Mouse (Mus musculus): Measurements from ENCODE around the gene Ncaph2. TPM values are rescaled to one million over a fixed set of nuclear protein-coding genes. Genes with fewer than 3 reads are reported as not detected.
A peak's percentile ranks its signal among the peaks of the same experiment; 100 is the strongest.

Ncaph2 gene
- polyA plus RNA-seq, 1 experiment from 2014 or later: 151 TPM

GRCm38 (mm10) chr15:89374340-89374739, 18.8 kb downstream of the Ncaph2 start:
- H3K9ac ChIP-seq: peak overlapping the region; percentile 73
- peak overlapping the region; percentile 95; the same call in 1 of the 2 replicates for H3K27ac ChIP-seq
- peaks cover 42% of the 10 kb centered on the region for H3K27me3 ChIP-seq
- no peaks in the 10 kb centered on the region for H3K9me3 ChIP-seq (replicated peaks)
- H3K4me3 ChIP-seq: peak overlapping the region; percentile 63
- ATAC-seq (ENCODE audit: low FRiP score): no peak
- peaks cover 36% of the 10 kb centered on the region for H3K36me3 ChIP-seq
- peaks cover 28% of the 10 kb centered on the region for H3K4me1 ChIP-seq
- peak overlapping the region; percentile 69 for H3K4me2 ChIP-seq (replicated peaks)
- WGBS: 50% methylated on average over 9 of the region's 9 CpGs

- Histone ChIP-seq H3K36me3 (peaks cover 30% of the 10 kb centered on the region), H3K4me2 (replicated peaks) (no peak overlapping the region), H3K4me3 (no peak overlapping the region), H3K4me1 (peaks cover 31% of the 10 kb centered on the region), H3K9me3 (replicated peaks) (no peaks in the 10 kb centered on the region), H3K27me3 (peaks cover 47% of the 10 kb centered on the region), H3K27ac (no peak overlapping the region), H3K9ac (no peak overlapping the region)
- no peak for ATAC-seq (ENCODE audit: low FRiP score)
- WGBS: 91% methylated on average over 17 of the region's 17 CpGs
Observed at GRCm38 (mm10) chr15:89374801-89375534, 19.4 kb downstream of the Ncaph2 start.

GRCm38 (mm10) chr15:89376040-89376439, 20.5 kb downstream of the Ncaph2 start:
- no peak overlapping the region for H3K27ac ChIP-seq
- ATAC-seq (ENCODE audit: low FRiP score): no peak
- no peak overlapping the region for H3K4me3 ChIP-seq
- peaks cover 55% of the 10 kb centered on the region for H3K27me3 ChIP-seq
- no peak overlapping the region for H3K9ac ChIP-seq
- H3K4me1 ChIP-seq: peaks cover 31% of the 10 kb centered on the region
- WGBS: 77% methylated on average over 7 of the region's 7 CpGs
- H3K9me3 ChIP-seq (replicated peaks): no peaks in the 10 kb centered on the region
- H3K4me2 ChIP-seq (replicated peaks): no peak overlapping the region
- peaks cover 19% of the 10 kb centered on the region for H3K36me3 ChIP-seq

GRCm38 (mm10) chr15:89376957-89377356, 21.4 kb downstream of the Ncaph2 start, which contains the start of gene Tymp:
TSS of gene Tymp (minus strand) at chr15:89377039.
- peaks cover 60% of the 10 kb centered on the region for H3K27me3 ChIP-seq
- peaks cover 10% of the 10 kb centered on the region for H3K36me3 ChIP-seq
- H3K4me2 ChIP-seq (replicated peaks): no peak within 1 kb of the TSS
- no peaks in the 10 kb centered on the region for H3K9me3 ChIP-seq (replicated peaks)
- no peak within 1 kb of the TSS for H3K4me3 ChIP-seq
- ATAC-seq (ENCODE audit: low FRiP score): no peak
- H3K9ac ChIP-seq: no peak within 1 kb of the TSS
- H3K4me1 ChIP-seq: peaks cover 31% of the 10 kb centered on the region
- whole genome bisulfite sequencing: 20% methylated on average over 16 of the region's 16 CpGs
- H3K27ac ChIP-seq: no peak within 1 kb of the TSS

- H3K36me3 ChIP-seq: peaks cover 6% of the 10 kb centered on the region
- peaks cover 62% of the 10 kb centered on the region for H3K27me3 ChIP-seq
- WGBS: 6% methylated on average over 18 of the region's 18 CpGs
- peaks cover 31% of the 10 kb centered on the region for H3K4me1 ChIP-seq
- no peak overlapping the region for H3K27ac ChIP-seq
- H3K4me3 ChIP-seq: no peak overlapping the region
- no peak overlapping the region for H3K9ac ChIP-seq
- no peak overlapping the region for H3K4me2 ChIP-seq (replicated peaks)
- no peak for ATAC-seq (ENCODE audit: low FRiP score)
- no peaks in the 10 kb centered on the region for H3K9me3 ChIP-seq (replicated peaks)
Observed at GRCm38 (mm10) chr15:89377362-89377761, 21.8 kb downstream of the Ncaph2 start.

DNA sequence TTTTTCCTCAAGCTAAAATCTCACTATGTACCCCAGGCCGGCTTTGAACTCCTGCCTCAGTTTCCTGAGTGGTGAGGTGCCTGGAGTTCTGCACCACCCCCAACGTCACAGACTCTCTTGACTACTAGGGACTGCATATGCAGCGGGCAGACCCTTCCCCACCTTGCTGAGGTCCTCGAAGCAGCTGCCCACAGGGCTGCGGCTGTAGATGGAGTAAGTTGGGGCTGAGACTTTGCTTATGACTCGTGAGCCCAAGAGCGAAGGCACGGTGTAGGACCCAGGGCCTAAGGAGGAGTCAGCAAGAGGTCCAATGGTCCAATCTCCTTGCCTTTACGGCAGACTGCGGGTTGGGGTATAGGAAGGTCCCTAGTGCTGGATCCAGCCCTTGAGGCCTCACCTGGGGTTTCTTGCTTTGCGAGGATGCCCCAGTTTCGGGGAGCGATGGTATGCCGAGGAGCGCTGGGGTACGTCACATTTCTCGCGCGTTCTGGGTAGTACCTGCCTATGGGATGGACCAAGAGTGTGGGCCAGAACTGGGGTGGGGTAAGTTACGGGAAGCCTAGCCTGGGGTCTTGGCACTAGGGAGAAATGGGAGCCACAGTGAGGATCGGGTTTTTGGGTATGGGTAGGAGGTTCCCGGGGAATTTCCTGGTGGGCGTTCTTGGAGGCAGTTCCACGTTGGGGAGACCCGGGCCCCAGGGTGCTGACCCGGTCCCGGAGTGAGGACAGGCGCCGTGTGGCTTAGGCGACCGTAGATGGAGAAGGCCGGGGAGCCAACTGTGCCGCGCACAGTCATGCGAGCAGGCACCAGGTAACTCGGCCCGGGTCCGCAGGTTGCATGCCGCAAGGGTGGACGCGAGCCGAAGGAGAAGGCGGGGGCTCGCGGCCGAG, 22.7 kb downstream of the Ncaph2 start:
- Histone ChIP-seq H3K27ac (no peak overlapping the region), H3K4me1 (peaks cover 24% of the 10 kb centered on the region), H3K36me3 (no peaks in the 10 kb centered on the region), H3K4me3 (peak overlapping the region; percentile 35), H3K27me3 (peaks cover 62% of the 10 kb centered on the region), H3K9ac (peak overlapping the region; percentile 50; the same call in 1 of the 2 replicates), H3K4me2 (replicated peaks) (peak overlapping the region; percentile 64), H3K9me3 (replicated peaks) (no peaks in the 10 kb centered on the region)
- no peak for ATAC-seq (ENCODE audit: low FRiP score)
- 12% methylated on average over 46 of the region's 46 CpGs for WGBS

- peaks cover 62% of the 10 kb centered on the region for H3K27me3 ChIP-seq
- under 1% methylated on average over 33 of the region's 33 CpGs for WGBS
- ATAC-seq (ENCODE audit: low FRiP score): no peak
Observed at GRCm38 (mm10) chr15:89378831-89379401, 23.4 kb downstream of the Ncaph2 start, which contains the start of gene Odf3b. TSS of gene Odf3b (minus strand) at chr15:89379282.

DNA sequence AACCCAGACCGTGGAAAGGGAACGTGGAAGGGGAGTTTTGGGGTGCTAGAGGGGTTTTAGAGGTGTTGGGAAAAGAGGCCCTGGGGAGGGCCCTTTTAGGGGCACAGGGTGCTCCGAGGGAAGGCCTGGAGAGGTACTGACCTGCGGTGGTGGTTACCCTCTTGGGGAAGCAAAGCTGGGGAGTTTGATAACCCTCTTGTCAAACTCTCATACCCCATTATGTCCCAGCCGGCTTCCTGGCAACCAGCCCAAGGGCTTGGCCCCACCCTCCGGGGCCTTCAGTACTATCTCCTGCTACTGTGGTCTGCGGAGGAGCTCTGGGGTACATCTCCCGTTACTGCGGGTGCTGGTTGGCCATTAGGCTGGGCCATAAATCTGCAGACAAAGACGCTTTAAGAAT, 23.9 kb downstream of the Ncaph2 start:
- no peaks in the 10 kb centered on the region for H3K9me3 ChIP-seq (replicated peaks)
- H3K36me3 ChIP-seq: no peaks in the 10 kb centered on the region
- no peak overlapping the region for H3K9ac ChIP-seq
- peak overlapping the region; percentile 35 for H3K4me3 ChIP-seq
- H3K4me1 ChIP-seq: peaks cover 20% of the 10 kb centered on the region
- peak overlapping the region; percentile 64 for H3K4me2 ChIP-seq (replicated peaks)
- H3K27ac ChIP-seq: no peak overlapping the region
- H3K27me3 ChIP-seq: peaks cover 65% of the 10 kb centered on the region
- ATAC-seq (ENCODE audit: low FRiP score): no peak
- 12% methylated on average over 10 of the region's 10 CpGs for WGBS

More at GRCm38 (mm10) chr15:89378831-89379401, 23.4 kb downstream of the Ncaph2 start, which contains the start of gene Odf3b:
- Histone ChIP-seq H3K9ac (peak within 1 kb of the TSS; percentile 50), H3K4me1 (peaks cover 23% of the 10 kb centered on the region), H3K36me3 (no peaks in the 10 kb centered on the region), H3K4me2 (replicated peaks) (peak within 1 kb of the TSS; percentile 64), H3K4me3 (peak within 1 kb of the TSS; percentile 35), H3K27ac (no peak within 1 kb of the TSS), H3K9me3 (replicated peaks) (no peaks in the 10 kb centered on the region)

- H3K4me2 ChIP-seq (replicated peaks): no peak within 1 kb of the TSS
- peaks cover under 1% of the 10 kb centered on the region; the same call in 1 of the 2 replicates for H3K4me1 ChIP-seq
- no peaks in the 10 kb centered on the region for H3K36me3 ChIP-seq
- WGBS: 86% methylated on average over 7 of the region's 7 CpGs
- no peaks in the 10 kb centered on the region for H3K9me3 ChIP-seq (replicated peaks)
- H3K9ac ChIP-seq: no peak within 1 kb of the TSS
- H3K27ac ChIP-seq: no peak within 1 kb of the TSS
- H3K4me3 ChIP-seq: no peak within 1 kb of the TSS
- H3K27me3 ChIP-seq: peaks cover 25% of the 10 kb centered on the region
- ATAC-seq (ENCODE audit: low FRiP score): no peak
Observed at GRCm38 (mm10) chr15:89384617-89385016, 29.1 kb downstream of the Ncaph2 start, which contains the start of gene Klhdc7b. TSS of gene Klhdc7b (plus strand) at chr15:89384917.

- peaks cover 9% of the 10 kb centered on the region; the same call in 1 of the 2 replicates for H3K27me3 ChIP-seq
- H3K9ac ChIP-seq: no peak overlapping the region
- no peak overlapping the region for H3K27ac ChIP-seq
- no peaks in the 10 kb centered on the region for H3K36me3 ChIP-seq
- H3K4me1 ChIP-seq: no peaks in the 10 kb centered on the region
- H3K9me3 ChIP-seq (replicated peaks): no peaks in the 10 kb centered on the region
- no peak overlapping the region for H3K4me3 ChIP-seq
- H3K4me2 ChIP-seq (replicated peaks): no peak overlapping the region
- ATAC-seq (ENCODE audit: low FRiP score): no peak
- 50% methylated on average over 12 of the region's 12 CpGs for WGBS
Observed at GRCm38 (mm10) chr15:89387127-89387526, 31.6 kb downstream of the Ncaph2 start.

DNA sequence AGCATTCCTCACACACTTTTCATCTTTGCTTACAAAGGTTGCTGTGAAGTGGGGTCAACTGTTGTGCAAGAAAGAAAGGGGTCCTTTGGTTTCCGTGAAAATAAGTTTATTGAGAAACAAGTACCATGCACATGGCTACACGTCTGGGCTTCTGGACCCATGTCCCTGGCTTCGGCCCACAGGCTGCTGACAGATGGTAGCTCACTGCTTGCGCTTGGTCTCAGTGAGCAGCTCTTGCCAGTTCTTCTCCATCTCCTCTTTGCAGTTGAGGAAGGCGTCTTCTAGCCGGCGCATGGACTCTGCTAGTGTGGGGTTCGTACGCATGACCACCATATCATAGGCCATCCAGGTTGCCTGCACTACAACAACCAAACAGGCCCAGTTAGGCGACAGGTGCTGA, 34.6 kb downstream of the Ncaph2 start:
- Histone ChIP-seq H3K9ac (no peak overlapping the region), H3K4me1 (no peaks in the 10 kb centered on the region), H3K4me2 (replicated peaks) (no peak overlapping the region), H3K36me3 (no peaks in the 10 kb centered on the region), H3K27me3 (no peaks in the 10 kb centered on the region), H3K4me3 (no peak overlapping the region), H3K27ac (no peak overlapping the region), H3K9me3 (replicated peaks) (no peaks in the 10 kb centered on the region)
- no peak for ATAC-seq (ENCODE audit: low FRiP score)
- WGBS: 92% methylated on average over 10 of the region's 10 CpGs

DNA sequence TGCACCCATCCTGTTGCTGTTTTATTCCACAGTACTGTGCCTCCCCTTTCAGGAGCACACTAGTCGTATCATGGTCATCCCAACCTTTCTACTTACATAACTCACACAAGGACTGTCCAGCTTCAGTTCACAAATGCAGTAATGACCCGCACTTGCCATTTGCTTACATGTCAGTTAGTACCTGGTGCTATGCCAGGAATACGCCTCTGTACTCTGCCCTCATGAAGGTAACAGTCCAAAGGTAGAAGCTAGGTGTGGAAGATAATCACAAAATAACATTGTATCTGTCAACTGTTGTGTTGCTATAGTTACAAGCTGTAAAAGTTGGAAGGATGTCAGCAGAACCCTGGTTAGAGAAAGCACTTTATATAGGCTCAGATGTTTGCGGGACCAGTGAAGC, 41.4 kb downstream of the Ncaph2 start:
- Histone ChIP-seq H3K4me3 (no peak overlapping the region), H3K4me2 (replicated peaks) (no peak overlapping the region), H3K9ac (no peak overlapping the region), H3K27me3 (no peaks in the 10 kb centered on the region), H3K4me1 (no peaks in the 10 kb centered on the region), H3K36me3 (no peaks in the 10 kb centered on the region), H3K9me3 (replicated peaks) (no peaks in the 10 kb centered on the region), H3K27ac (no peak overlapping the region)
- WGBS: 91% methylated on average over 4 of the region's 4 CpGs
- ATAC-seq (ENCODE audit: low FRiP score): no peak

Data from hindbrain, embryonic 12.5 days (tissue).